Mouse (Mus musculus): Measurements from ENCODE around the gene Sestd1. TPM values are rescaled to one million over a fixed set of nuclear protein-coding genes. Genes with fewer than 3 reads are reported as not detected.

Gene Sestd1
- polyA plus RNA-seq, 1 experiment: 11.3 TPM

DNA sequence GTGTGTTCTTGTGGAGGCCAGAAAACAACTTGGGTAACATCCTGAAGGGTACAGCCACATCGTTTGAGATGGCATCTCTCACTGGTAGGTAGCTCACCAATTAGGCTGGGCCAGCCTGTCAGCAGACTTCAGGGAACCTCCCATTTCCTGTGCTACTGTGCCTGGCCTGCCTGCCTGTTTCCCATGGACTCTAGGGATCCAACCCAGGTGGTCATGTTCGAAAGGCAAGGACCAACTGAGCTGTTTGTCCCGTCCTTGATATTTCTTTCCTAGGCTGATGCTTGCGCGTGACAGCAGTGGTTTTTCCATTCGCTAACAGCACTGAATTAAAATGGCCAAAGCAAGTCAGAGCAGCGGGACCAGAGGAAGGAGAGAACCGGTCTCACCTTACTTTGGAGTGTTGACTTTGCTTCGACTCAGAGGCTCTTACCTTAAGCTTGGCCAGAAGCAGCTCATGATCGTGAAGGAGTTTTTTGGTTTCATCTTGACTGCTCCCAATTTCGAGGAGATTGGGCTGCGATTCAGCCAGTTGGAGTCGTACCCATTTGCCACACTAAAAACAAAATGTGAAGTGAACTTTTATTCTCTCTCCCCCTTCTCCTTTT is 112.2 kb downstream of the Sestd1 start:
- peaks cover 27% of the 10 kb centered on the region for H3K36me3 ChIP-seq (ENCODE audit: control insufficient read depth, insufficient read depth)
- peak overlapping the region; percentile 47 for H3K4me3 ChIP-seq
- TF ChIP-seq POLR2A (IDR thresholded peaks at IDR 0.05; ENCODE audit: insufficient read length, low read depth) (peak; percentile 38), TCF3 (IDR thresholded peaks at IDR 0.05; ENCODE audit: insufficient read length, low read depth) (no peak)
- no peaks in the 10 kb centered on the region for H3K27me3 ChIP-seq (ENCODE audit: control insufficient read depth, insufficient read depth, insufficient read length)
- H3K4me2 ChIP-seq (ENCODE audit: low read depth): peak overlapping the region; percentile 69
- no peak overlapping the region for H3ac ChIP-seq (ENCODE audit: control insufficient read depth, insufficient read length)
- peaks cover 30% of the 10 kb centered on the region for H3K79me2 ChIP-seq (ENCODE audit: control insufficient read depth, insufficient read depth)

DNA sequence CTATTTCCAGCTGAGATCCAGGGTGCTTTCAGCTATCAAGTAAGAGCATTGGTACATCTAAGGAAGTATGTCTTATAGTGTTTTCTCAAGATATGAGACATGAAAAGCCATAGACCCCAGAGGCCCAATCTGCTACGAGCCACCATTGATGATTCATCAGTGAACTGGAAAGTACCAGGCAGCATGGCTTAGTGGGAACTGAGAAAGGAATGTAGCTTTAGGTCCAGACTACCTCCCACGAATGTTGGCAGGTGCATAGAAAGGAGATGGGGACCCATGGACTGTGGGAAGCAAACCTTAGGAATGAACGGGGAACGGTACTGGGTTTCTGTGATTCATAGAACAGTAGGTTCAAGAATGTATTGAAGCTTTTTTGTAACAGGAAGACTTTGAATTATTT is 114.0 kb downstream of the Sestd1 start:
- H3K4me2 ChIP-seq (ENCODE audit: low read depth): peak overlapping the region; percentile 69
- peak in 1 of 3 experiments; percentile 13 for TF ChIP-seq MYOD1 (IDR thresholded peaks at IDR 0.05; ENCODE audit: control insufficient read depth in 1 of 3, insufficient read length in 2 of 3, low read depth in 2 of 3)
- no peak for TF ChIP-seq TCF3 (IDR thresholded peaks at IDR 0.05; ENCODE audit: insufficient read length, low read depth)
- TF ChIP-seq MAX (IDR thresholded peaks at IDR 0.05; ENCODE audit: low read depth): no peak
- TF ChIP-seq SRF (IDR thresholded peaks at IDR 0.05; ENCODE audit: control insufficient read depth, insufficient read length, low read depth): no peak
- H3ac ChIP-seq (ENCODE audit: control insufficient read depth, insufficient read length): no peak overlapping the region
- no peak overlapping the region for H3K4me3 ChIP-seq
- peaks cover 30% of the 10 kb centered on the region for H3K79me2 ChIP-seq (ENCODE audit: control insufficient read depth, insufficient read depth)
- H3K36me3 ChIP-seq (ENCODE audit: control insufficient read depth, insufficient read depth): peaks cover 36% of the 10 kb centered on the region
- no peaks in the 10 kb centered on the region for H3K27me3 ChIP-seq (ENCODE audit: control insufficient read depth, insufficient read depth, insufficient read length)

GRCm38 (mm10) chr2:77164662-77165061 is 115.7 kb downstream of the Sestd1 start:
- no peak overlapping the region for H3ac ChIP-seq (ENCODE audit: control insufficient read depth, insufficient read length)
- peaks cover 48% of the 10 kb centered on the region for H3K36me3 ChIP-seq (ENCODE audit: control insufficient read depth, insufficient read depth)
- no peak for TF ChIP-seq TCF3 (IDR thresholded peaks at IDR 0.05; ENCODE audit: insufficient read length, low read depth)
- TF ChIP-seq SRF (IDR thresholded peaks at IDR 0.05; ENCODE audit: control insufficient read depth, insufficient read length, low read depth): no peak
- TF ChIP-seq POLR2A (IDR thresholded peaks at IDR 0.05; ENCODE audit: insufficient read length, low read depth): no peak
- no peaks in the 10 kb centered on the region for H3K27me3 ChIP-seq (ENCODE audit: control insufficient read depth, insufficient read depth, insufficient read length)
- H3K4me3 ChIP-seq: no peak overlapping the region
- H3K79me2 ChIP-seq (ENCODE audit: control insufficient read depth, insufficient read depth): peaks cover 28% of the 10 kb centered on the region
- peak overlapping the region; percentile 8 for H3K4me2 ChIP-seq (ENCODE audit: low read depth)

DNA sequence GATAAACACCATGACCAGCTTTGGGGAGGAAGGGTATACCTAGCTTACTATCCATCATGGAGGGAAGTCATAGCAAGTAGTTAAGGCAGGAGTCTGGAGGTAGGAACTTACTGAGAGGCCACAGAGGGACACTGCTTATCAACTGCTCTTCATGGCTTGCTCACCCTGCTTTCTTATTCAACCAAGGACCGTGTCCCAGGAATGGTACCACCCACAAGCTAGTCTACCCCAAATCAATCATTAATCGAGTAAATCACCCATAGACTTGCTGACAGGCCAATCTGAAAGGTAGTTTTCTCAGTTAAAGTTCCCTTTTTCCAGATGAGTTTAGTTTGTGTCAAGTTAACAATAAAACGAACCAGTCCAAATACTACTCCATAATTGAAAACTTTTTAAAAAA is 117.0 kb downstream of the Sestd1 start:
- Histone ChIP-seq H3K36me3 (ENCODE audit: control insufficient read depth, insufficient read depth) (peaks cover 46% of the 10 kb centered on the region), H3K27me3 (ENCODE audit: control insufficient read depth, insufficient read depth, insufficient read length) (no peaks in the 10 kb centered on the region), H3K4me2 (ENCODE audit: low read depth) (peak overlapping the region; percentile 41), H3ac (ENCODE audit: control insufficient read depth, insufficient read length) (no peak overlapping the region), H3K79me2 (ENCODE audit: control insufficient read depth, insufficient read depth) (peaks cover 16% of the 10 kb centered on the region), H3K4me3 (no peak overlapping the region)
- TF ChIP-seq REST (IDR thresholded peaks at IDR 0.05; ENCODE audit: insufficient read depth, insufficient read length) (no peak), POLR2A (IDR thresholded peaks at IDR 0.05; ENCODE audit: insufficient read length, low read depth) (no peak), POLR2AphosphoS2 (IDR thresholded peaks at IDR 0.05; ENCODE audit: insufficient read length, low read depth) (no peak), CEBPB (IDR thresholded peaks at IDR 0.05; ENCODE audit: insufficient read depth, poor library complexity, severe bottlenecking) (no peak), USF1 (IDR thresholded peaks at IDR 0.05; ENCODE audit: low read depth) (no peak), E2F4 (IDR thresholded peaks at IDR 0.05; ENCODE audit: insufficient read depth) (no peak), MYOG (IDR thresholded peaks at IDR 0.05; ENCODE audit: control insufficient read depth in 1 of 3, insufficient read depth in 1 of 3, insufficient read length in 2 of 3, low read depth in 2 of 3) (no peak), TCF12 (IDR thresholded peaks at IDR 0.05; ENCODE audit: insufficient read depth, poor library complexity, severe bottlenecking) (no peak), MAX (IDR thresholded peaks at IDR 0.05; ENCODE audit: low read depth) (no peak), SRF (IDR thresholded peaks at IDR 0.05; ENCODE audit: control insufficient read depth, insufficient read length, low read depth) (no peak), TCF3 (IDR thresholded peaks at IDR 0.05; ENCODE audit: insufficient read length, low read depth) (no peak), MYOD1 (IDR thresholded peaks at IDR 0.05; ENCODE audit: control insufficient read depth in 1 of 3, insufficient read length in 2 of 3, low read depth in 2 of 3) (no peak)

GRCm38 (mm10) chr2:77162135-77162534 is 118.3 kb downstream of the Sestd1 start:
- Histone ChIP-seq H3K4me3 (no peak overlapping the region), H3K36me3 (ENCODE audit: control insufficient read depth, insufficient read depth) (peaks cover 41% of the 10 kb centered on the region), H3K27me3 (ENCODE audit: control insufficient read depth, insufficient read depth, insufficient read length) (no peaks in the 10 kb centered on the region), H3ac (ENCODE audit: control insufficient read depth, insufficient read length) (no peak overlapping the region), H3K4me2 (ENCODE audit: low read depth) (peak overlapping the region; percentile 16), H3K79me2 (ENCODE audit: control insufficient read depth, insufficient read depth) (peaks cover 7% of the 10 kb centered on the region)
- TF ChIP-seq USF1 (IDR thresholded peaks at IDR 0.05; ENCODE audit: low read depth) (no peak), TCF3 (IDR thresholded peaks at IDR 0.05; ENCODE audit: insufficient read length, low read depth) (no peak), MYOG (IDR thresholded peaks at IDR 0.05; ENCODE audit: control insufficient read depth in 1 of 3, insufficient read depth in 1 of 3, insufficient read length in 2 of 3, low read depth in 2 of 3) (no peak), MYOD1 (IDR thresholded peaks at IDR 0.05; ENCODE audit: control insufficient read depth in 1 of 3, insufficient read length in 2 of 3, low read depth in 2 of 3) (no peak), POLR2A (IDR thresholded peaks at IDR 0.05; ENCODE audit: insufficient read length, low read depth) (no peak), E2F4 (IDR thresholded peaks at IDR 0.05; ENCODE audit: insufficient read depth) (no peak), MAX (IDR thresholded peaks at IDR 0.05; ENCODE audit: low read depth) (no peak)

Measured in myocyte (in vitro differentiated cells).